Mouse (Mus musculus) small intestine, adult 2 months (tissue): ENCODE results near the gene Tmem235. TPM values are rescaled to one million over a fixed set of nuclear protein-coding genes. Genes with fewer than 3 reads are reported as not detected.

Experiments
- H3K27ac ChIP-seq: fragments of 200-500 bp; 2 replicates; pipeline ENCODE4 v1.5.1; 2012; ENCODE audit warnings: low read depth, low read length, control low read depth, inconsistent platforms; ENCODE audit not compliant: insufficient read depth
- H3K27me3 ChIP-seq: fragments of 200-500 bp; 2 replicates; pipeline ENCODE4 v1.6.1; 2012; ENCODE audit warnings: mild to moderate bottlenecking, moderate library complexity, low read length, inconsistent platforms; ENCODE audit not compliant: control insufficient read depth, insufficient read depth
- H3K36me3 ChIP-seq: fragments of 200-500 bp; 2 replicates; pipeline ENCODE4 v1.6.1; 2012; ENCODE audit warnings: mild to moderate bottlenecking, low read length, control low read depth, inconsistent platforms; ENCODE audit not compliant: control insufficient read depth, insufficient read depth
- H3K4me1 ChIP-seq: fragments of 200-500 bp; 2 replicates; pipeline ENCODE4 v1.6.1; 2012; ENCODE audit warnings: low read length, inconsistent platforms, mixed read lengths; ENCODE audit not compliant: control insufficient read depth, insufficient read depth, insufficient read length
- H3K4me3 ChIP-seq: fragments of 200-500 bp; 2 replicates; pipeline ENCODE4 v1.5.1; 2012; ENCODE audit warnings: low read depth, mild to moderate bottlenecking, control low read depth, inconsistent platforms, low read length, moderate library complexity
- CTCF ChIP-seq: fragments of 200-500 bp; IDR thresholded peaks from 2 replicates; pipeline ENCODE4 v1.5.1; 2012; ENCODE audit warnings: low read depth, mild to moderate bottlenecking, control low read depth, inconsistent platforms, low read length, moderate library complexity, mixed read lengths; ENCODE audit not compliant: insufficient replicate concordance, insufficient read length; ENCODE audit errors: extremely low read depth
- POLR2A ChIP-seq: fragments of 200-500 bp; IDR thresholded peaks from 2 replicates; pipeline ENCODE4 v1.6.1; 2012; ENCODE audit warnings: low read depth, mild to moderate bottlenecking, control low read depth, inconsistent platforms, low read length, moderate library complexity
- WGBS: fragments of 180-500 bp; shearing (Covaris S2); methylation state at CpG from one replicate; pipeline ENCODE4 v1.1.7; 2018; 5-methylcytosine and 5-hydroxymethylcytosine counted together
- polyA plus RNA-seq: library from polyadenylated mRNA; depleted of rRNA; stranded (reverse); fragments of >200 nt; gene quantifications from 2 replicates; pipeline ENCODE4 v1.2.3, GENCODE M21; 2012; rRNA removed

Gene Tmem235
- polyA plus RNA-seq, 1 experiment = 0.11 TPM

- peaks cover 13% of the 10 kb centered on the region for H3K4me1 ChIP-seq
- no peaks in the 10 kb centered on the region for H3K36me3 ChIP-seq
- 32% methylated on average over 12 of the region's 12 CpGs for WGBS
- no peak overlapping the region for H3K4me3 ChIP-seq
- peak overlapping the region; percentile 70 for H3K27ac ChIP-seq
- TF ChIP-seq CTCF = no peak
- no peak for TF ChIP-seq POLR2A
- H3K27me3 ChIP-seq = no peaks in the 10 kb centered on the region
Observed at GRCm38 (mm10) chr11:117914531-117914930, 54.0 kb downstream of the Tmem235 start.

Other genes starting within 250 kb of the Tmem235 start
- 5.9 and 14.6 TPM in 2 replicates for gene Tnrc6c, start 206.5 kb upstream of the Tmem235 start, polyA plus RNA-seq
- gene Tmc8, start 78.7 kb upstream of the Tmem235 start, polyA plus RNA-seq = 34.3 and 59.6 TPM in 2 replicates
- 53.5 and 84.7 TPM in 2 replicates for gene Tmc6, start 78.6 kb upstream of the Tmem235 start, polyA plus RNA-seq
- gene 6030468B19Rik, start 63.1 kb upstream of the Tmem235 start, polyA plus RNA-seq = 0.09 and 0.47 TPM in 2 replicates
- gene Gm20708, start 51.1 kb upstream of the Tmem235 start, polyA plus RNA-seq = 0.06 TPM in 1 of 2 replicates, not detected in the other
- 183 and 229 TPM in 2 replicates for gene Syngr2, start 51.1 kb upstream of the Tmem235 start, polyA plus RNA-seq
- gene Afmid, start 34.8 kb upstream of the Tmem235 start, polyA plus RNA-seq = 4.3 and 11.1 TPM in 2 replicates
- gene Tk1, start 34.7 kb upstream of the Tmem235 start, polyA plus RNA-seq = 22.8 and 52.2 TPM in 2 replicates
- 4.3 and 9.5 TPM in 2 replicates for gene Birc5, start 11.5 kb upstream of the Tmem235 start, polyA plus RNA-seq
- 25.8 and 27.7 TPM in 2 replicates for gene Tha1, start 12.7 kb downstream of the Tmem235 start, polyA plus RNA-seq
- 27.2 and 47.2 TPM in 2 replicates for gene Socs3, start 109.3 kb downstream of the Tmem235 start, polyA plus RNA-seq
- gene Pgs1, start 125.5 kb downstream of the Tmem235 start, polyA plus RNA-seq = 19.8 and 35.0 TPM in 2 replicates